23 mouse cellular contexts compared by ENCODE assay signal in genomic region chrX:71412776-71413175, GRCm38 (mm10). TPM values are rescaled to one million over a fixed set of nuclear protein-coding genes. Genes with fewer than 3 reads are reported as not detected.
DNase-seq lines count a peak whose midpoint lies in the region; ATAC-seq and TF ChIP-seq lines count a peak whose summit lies in the region.
"Had no signal": no experiment of that assay in that cellular context is flagged by ENCODE, and none has a peak within 500 bp of the region (broad histone marks: within the 10 kb centered on the region; RNA-seq: fewer than 3 reads in every experiment).

No protein-coding gene starts in this region.

- H3K4me3 ChIP-seq in kidney, adult 2 months (ENCODE audit: insufficient read depth, low read depth, low read length), result no peak overlapping the region
- no peak overlapping the region for H3K4me3 ChIP-seq in kidney, postnatal 0 days (replicated peaks; ENCODE audit: low read depth, low read length)
- H3K4me3 ChIP-seq in kidney, embryonic 16.5 days (ENCODE audit: low read length), result no peak overlapping the region
- H3K4me3 ChIP-seq: embryonic facial prominence, embryonic 13.5 days; embryonic facial prominence, embryonic 15.5 days; erythroblast, embryonic 14.5 days; forebrain, embryonic 10.5 days; forebrain, embryonic 12.5 days had no signal

- no peaks in the 10 kb centered on the region for H3K36me3 ChIP-seq in kidney, adult 2 months (ENCODE audit: control insufficient read depth, insufficient read depth, low read length)
- no peaks in the 10 kb centered on the region for H3K36me3 ChIP-seq in kidney, postnatal 0 days (ENCODE audit: insufficient read depth, low read length)
- H3K36me3 ChIP-seq in kidney, embryonic 16.5 days (ENCODE audit: insufficient read depth, low read length), result no peaks in the 10 kb centered on the region
- H3K36me3 ChIP-seq: embryonic facial prominence, embryonic 15.5 days; forebrain, embryonic 12.5 days had no signal

- peaks cover 4% of the 10 kb centered on the region; the same call in 1 of the 2 replicates for H3K4me1 ChIP-seq in kidney, adult 2 months (ENCODE audit: control insufficient read depth, insufficient read depth, low read length)
- H3K4me1 ChIP-seq in kidney, postnatal 0 days (replicated peaks; ENCODE audit: insufficient read depth, low read length), result no peaks in the 10 kb centered on the region
- no peaks in the 10 kb centered on the region for H3K4me1 ChIP-seq in kidney, embryonic 16.5 days (ENCODE audit: insufficient read depth, low read length)
- H3K4me1 ChIP-seq: embryonic facial prominence, embryonic 13.5 days; embryonic facial prominence, embryonic 15.5 days; forebrain, embryonic 10.5 days; forebrain, embryonic 12.5 days had no signal

- H3K9me3 ChIP-seq in kidney, postnatal 0 days (replicated peaks; ENCODE audit: low read length), result no peaks in the 10 kb centered on the region
- H3K9me3 ChIP-seq in kidney, embryonic 16.5 days (ENCODE audit: low read length), result no peaks in the 10 kb centered on the region
- H3K9me3 ChIP-seq: embryonic facial prominence, embryonic 13.5 days; embryonic facial prominence, embryonic 15.5 days; forebrain, embryonic 10.5 days; forebrain, embryonic 12.5 days had no signal

- TF ChIP-seq CTCF in kidney, adult 2 months (conservative IDR thresholded peaks at IDR 0.05; ENCODE audit: insufficient read depth, insufficient read length, low read depth, low read length), result no peak
- TF ChIP-seq CTCF in kidney, postnatal 0 days (IDR thresholded peaks at IDR 0.05; ENCODE audit: low read depth), result no peak

- H3K27me3 ChIP-seq in kidney, adult 2 months (replicated peaks; ENCODE audit: control insufficient read depth, insufficient read depth, low read length), result no peaks in the 10 kb centered on the region
- no peaks in the 10 kb centered on the region for H3K27me3 ChIP-seq in kidney, postnatal 0 days (ENCODE audit: insufficient read depth, low read length)
- peaks cover 2% of the 10 kb centered on the region; the same call in 1 of the 2 replicates for H3K27me3 ChIP-seq in kidney, embryonic 16.5 days (ENCODE audit: insufficient read depth, low read length)
- H3K27me3 ChIP-seq: embryonic facial prominence, embryonic 13.5 days; embryonic facial prominence, embryonic 15.5 days; forebrain, embryonic 12.5 days had no signal

- H3K27ac ChIP-seq in kidney, adult 2 months (ENCODE audit: insufficient read depth, low read depth, low read length), result no peak overlapping the region
- H3K27ac ChIP-seq in kidney, postnatal 0 days, result no peak overlapping the region
- H3K27ac ChIP-seq in kidney, embryonic 16.5 days (ENCODE audit: low read length), result no peak overlapping the region
- H3K27ac ChIP-seq: embryonic facial prominence, embryonic 13.5 days; embryonic facial prominence, embryonic 15.5 days; forebrain, embryonic 10.5 days; forebrain, embryonic 12.5 days had no signal

- H3K4me2 ChIP-seq in kidney, postnatal 0 days (ENCODE audit: low read length), result no peak overlapping the region
- no peak overlapping the region for H3K4me2 ChIP-seq in kidney, embryonic 16.5 days (replicated peaks; ENCODE audit: low read depth, low read length)
- H3K4me2 ChIP-seq: embryonic facial prominence, embryonic 13.5 days; embryonic facial prominence, embryonic 15.5 days; forebrain, embryonic 12.5 days had no signal

- TF ChIP-seq POLR2A in kidney, adult 2 months (IDR thresholded peaks at IDR 0.05; ENCODE audit: low read depth, low read length), result no peak

- 23% methylated on average over 3 of the region's 3 CpGs for WGBS in kidney, adult 2 months
- 52% methylated on average over 3 of the region's 3 CpGs for WGBS in kidney, postnatal 0 days
- WGBS in kidney, embryonic 16.5 days, result 37% methylated on average over 3 of the region's 3 CpGs

- DNase-seq in kidney, adult 18-20 months, result peak; percentile 14
- no peak for DNase-seq in kidney, adult 2 months
- no peak for DNase-seq in kidney, postnatal 0 days (ENCODE audit: low spot score)
- DNase-seq in kidney, postnatal 36 days, result peak; percentile 16 to 26
- DNase-seq in kidney, postnatal 14 days, result no peak
- DNase-seq: adrenal gland, adult 2 months; adrenal gland, postnatal 10 days; adrenal gland, postnatal 25 days; cerebellum, adult 11 months; cerebellum, adult 18-20 months; cerebellum, adult 8-10 months; cerebellum, adult 9-11 months; cerebellum, postnatal 14 days; cerebellum, postnatal 36 days; embryo, embryonic 11 days had no signal

- ATAC-seq in kidney, postnatal 0 days (replicated peaks; ENCODE audit: low FRiP score, low read depth), result 0 out of 2 replicates have a peak, but pooled peaks have one; percentile 7
- ATAC-seq in kidney, embryonic 16.5 days (ENCODE audit: low FRiP score, low TSS enrichment), result no peak
- ATAC-seq: forebrain, embryonic 14.5 days; forebrain, embryonic 16.5 days had no signal

- no peak overlapping the region for H3K9ac ChIP-seq in kidney, postnatal 0 days (ENCODE audit: low read depth, low read length)
- no peak overlapping the region for H3K9ac ChIP-seq in kidney, embryonic 16.5 days (replicated peaks; ENCODE audit: low read length)
- H3K9ac ChIP-seq: embryonic facial prominence, embryonic 13.5 days; embryonic facial prominence, embryonic 15.5 days; forebrain, embryonic 12.5 days had no signal

RNA-seq across cellular contexts. Expression of gene Mtmr1, which starts 48.2 kb away (rescaled TPM):
- 7.6 and 8.2 TPM in 2 replicates for polyA plus RNA-seq in kidney, adult 2 months (2012; rRNA removed)
- polyA plus RNA-seq in kidney, postnatal 0 days (2015; fragmentation: Nextera tagmentation; extraction: Ambion mirVana), result 8.2 and 8.7 TPM in 2 replicates
- 9.5 and 9.7 TPM in 2 replicates for polyA plus RNA-seq in kidney, embryonic 16.5 days (2015; fragmentation: Nextera tagmentation; extraction: Ambion mirVana)

Comparison
In these comparisons a context has a peak if more than half of its experiments do, and no peak if none do; other contexts are left out.
1. DNase-seq: peak in kidney, adult 18-20 months (single experiment) and kidney, postnatal 36 days (2 of 2); none in kidney, adult 2 months (single experiment), kidney, postnatal 0 days (single experiment) and kidney, postnatal 14 days (single experiment).